Mouse (Mus musculus) kidney, postnatal 36 days (tissue): ENCODE data around the gene Ttyh2.

Experiments used
- DNase-seq, 2 experiments: peaks; one replicate each; pipeline ENCODE4 v3.0.0; 2021 to 2022; ENCODE audit warnings: mixed read lengths in 2 of 2

Ttyh2 gene

DNA sequence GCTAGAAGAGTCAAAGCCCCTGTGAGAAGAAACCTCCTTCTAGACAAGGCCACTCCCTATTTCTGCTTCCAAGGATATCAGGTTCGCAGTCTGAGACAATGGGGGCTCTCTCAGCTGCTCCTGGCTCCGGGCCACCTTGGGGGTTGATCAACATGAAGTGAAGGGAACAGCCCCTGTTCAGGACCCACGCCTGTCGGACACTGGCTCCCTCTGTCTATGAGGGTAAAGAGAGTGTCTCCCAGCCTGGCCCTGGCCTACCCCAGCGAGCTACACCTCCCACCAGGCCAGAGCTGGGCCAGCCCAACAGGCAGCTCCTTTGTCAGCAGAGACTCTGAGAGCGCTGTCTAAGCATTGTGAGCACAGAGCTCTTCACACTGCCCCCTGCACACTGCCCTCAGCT lies 94.7 kb downstream of the Ttyh2 start:
- no peak for DNase-seq
